In the genomic region with DNA sequence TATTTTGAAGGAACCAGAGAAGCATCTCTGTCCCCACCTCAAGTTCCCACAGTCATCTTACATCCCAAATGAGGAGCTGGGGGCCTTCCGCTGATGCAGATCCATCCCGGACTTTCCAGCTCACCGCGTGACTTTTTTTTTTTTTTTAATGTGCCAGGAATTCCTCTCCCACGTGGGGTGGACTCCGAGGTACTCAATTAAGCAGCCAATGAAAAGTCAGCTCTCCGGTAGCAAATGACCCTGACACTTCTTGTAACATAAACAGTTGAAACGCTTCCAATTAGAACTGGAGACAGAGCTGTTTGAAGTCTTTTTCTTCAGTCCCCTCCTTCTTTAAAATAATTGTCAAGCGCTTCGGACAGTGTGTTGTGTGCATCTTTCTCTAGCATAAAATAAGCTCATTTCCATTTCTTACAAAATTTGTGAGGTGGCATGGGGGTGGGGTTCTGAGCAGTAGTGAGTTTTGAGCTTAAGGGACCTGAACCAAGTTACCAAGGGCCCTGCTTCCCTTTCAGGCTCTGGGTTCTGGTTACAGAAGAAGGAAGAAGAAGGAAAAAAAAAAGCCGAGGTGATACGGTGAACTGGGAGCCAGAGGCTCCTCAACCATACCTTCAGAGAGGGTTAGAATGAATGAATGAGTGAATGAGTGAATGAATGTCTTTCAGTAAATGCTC, we compare ENCODE assay signal across 8 mouse cellular contexts. TPM values are rescaled to one million over a fixed set of nuclear protein-coding genes. Genes with fewer than 3 reads are reported as not detected.
DNase-seq lines count a peak whose midpoint lies in the region; ATAC-seq and TF ChIP-seq lines count a peak whose summit lies in the region.

No protein-coding gene starts in this region.

- H3K4me1 ChIP-seq in CH12.LX (ENCODE audit: control insufficient read depth in 1 of 2, insufficient read depth in 2 of 2), result peaks cover 5 to 34% of the 10 kb centered on the region in 2 experiments; a peak in 3 of 4 replicates
- H3K4me1 ChIP-seq in forebrain, embryonic 11.5 days (replicated peaks; ENCODE audit: control insufficient read depth, insufficient read depth, low read length), result peaks cover 16% of the 10 kb centered on the region
- H3K4me1 ChIP-seq in hindbrain, embryonic 13.5 days (replicated peaks), result peaks cover 47% of the 10 kb centered on the region

- ATAC-seq in forebrain, embryonic 11.5 days (replicated peaks; ENCODE audit: low FRiP score), result no peak
- ATAC-seq in hindbrain, embryonic 13.5 days (ENCODE audit: low FRiP score), result no peak
- ATAC-seq in erythroid progenitor cell, adult 5-6 weeks (replicated peaks; ENCODE audit: low FRiP score, poor library complexity, severe bottlenecking), result no peak

- H3K36me3 ChIP-seq in CH12.LX (replicated peaks in 1 of 2; ENCODE audit: control insufficient read depth in 1 of 2, insufficient read depth in 1 of 2, low read length in 1 of 2), result no peaks in the 10 kb centered on the region
- no peaks in the 10 kb centered on the region for H3K36me3 ChIP-seq in forebrain, embryonic 11.5 days (ENCODE audit: control insufficient read depth, insufficient read depth, low read length)
- no peaks in the 10 kb centered on the region for H3K36me3 ChIP-seq in hindbrain, embryonic 13.5 days

- H3K27ac ChIP-seq in CH12.LX (ENCODE audit: insufficient read depth, low read depth), result no peak overlapping the region
- H3K27ac ChIP-seq in forebrain, embryonic 11.5 days (ENCODE audit: low read depth, low read length), result peak overlapping the region; percentile 60
- H3K27ac ChIP-seq in hindbrain, embryonic 13.5 days, result peak overlapping the region; percentile 77

- no peak overlapping the region for H3K4me2 ChIP-seq in CH12.LX (ENCODE audit: insufficient read depth, low read depth, poor library complexity, severe bottlenecking)
- peak overlapping the region; percentile 54 for H3K4me2 ChIP-seq in forebrain, embryonic 11.5 days (ENCODE audit: low read depth, low read length, severe bottlenecking)
- peak overlapping the region; percentile 56 for H3K4me2 ChIP-seq in hindbrain, embryonic 13.5 days

- H3K9me3 ChIP-seq in CH12.LX (replicated peaks; ENCODE audit: low read length), result no peaks in the 10 kb centered on the region
- H3K9me3 ChIP-seq in forebrain, embryonic 11.5 days (ENCODE audit: control insufficient read depth, low read length), result no peaks in the 10 kb centered on the region
- no peaks in the 10 kb centered on the region for H3K9me3 ChIP-seq in hindbrain, embryonic 13.5 days

- intact Hi-C loops in left cerebral cortex, postnatal 25 days (cut with DNase I), result no loop called here

- H3K9ac ChIP-seq in CH12.LX (ENCODE audit: insufficient read depth, low read depth), result no peak overlapping the region
- no peak overlapping the region for H3K9ac ChIP-seq in forebrain, embryonic 11.5 days (ENCODE audit: low read length)
- H3K9ac ChIP-seq in hindbrain, embryonic 13.5 days, result no peak overlapping the region

- dilution Hi-C loops in CH12.LX (cut with MboI; ENCODE audit: extremely low pct_ligation_motif_present, extremely low pct_unique_long_range_greater_than_20kb, low sequenced_read_pairs), result no loop called here

- no peak for TF ChIP-seq POLR2A in CH12.LX (IDR thresholded peaks at IDR 0.05; ENCODE audit: low read depth, low read length)

- under 1% methylated on average over 12 of the region's 12 CpGs for WGBS in forebrain, embryonic 11.5 days
- under 1% methylated on average over 12 of the region's 12 CpGs for WGBS in hindbrain, embryonic 13.5 days

- TF ChIP-seq EP300 in CH12.LX (IDR thresholded peaks at IDR 0.05; ENCODE audit: low read length), result no peak

- H3K79me2 ChIP-seq in CH12.LX (replicated peaks; ENCODE audit: control insufficient read depth, extremely low read depth, insufficient read depth, poor library complexity, severe bottlenecking), result peaks cover 6% of the 10 kb centered on the region; the same call in 1 of the 2 replicates

- in situ Hi-C loops in CH12.LX (cut with MboI; ENCODE audit: low pct_ligation_motif_present, low pct_unique_long_range_greater_than_20kb, low sequenced_read_pairs), result loop anchor here (25.0 kb wide), 1 partner anchor 469 kb away; no protein-coding TSS in a partner anchor

- H3K4me3 ChIP-seq in CH12.LX (replicated peaks in 1 of 3; ENCODE audit: low read depth in 2 of 3, low read length in 2 of 3, poor library complexity in 1 of 3), result no peak overlapping the region
- no peak overlapping the region for H3K4me3 ChIP-seq in forebrain, embryonic 11.5 days (ENCODE audit: low read depth, low read length)
- H3K4me3 ChIP-seq in hindbrain, embryonic 13.5 days, result no peak overlapping the region

- TF ChIP-seq CTCF in CH12.LX (conservative IDR thresholded peaks at IDR 0.05 in 1 of 2, IDR thresholded peaks at IDR 0.05 in 1 of 2; ENCODE audit: low read depth in 2 of 2, low read length in 2 of 2), result no peak

- peaks cover 4% of the 10 kb centered on the region for H3K27me3 ChIP-seq in CH12.LX (replicated peaks)
- peaks cover 20% of the 10 kb centered on the region for H3K27me3 ChIP-seq in forebrain, embryonic 11.5 days (ENCODE audit: control insufficient read depth, insufficient read depth, low read length)
- peaks cover 39% of the 10 kb centered on the region for H3K27me3 ChIP-seq in hindbrain, embryonic 13.5 days

- no peak for DNase-seq in CH12.LX (ENCODE audit: extremely low read depth)
- DNase-seq in adrenal gland, adult 18-20 months (ENCODE audit: low spot score in 2 of 2), result peak; percentile 56 to 65
- DNase-seq in forebrain, embryonic 11.5 days (ENCODE audit: low spot score), result peak; percentile 91
- DNase-seq in liver, result peak; percentile 64
- peak; percentile 86 for DNase-seq in neural tube, embryonic 10.5 days (ENCODE audit: extremely low spot score, low spot score)
- DNase-seq in left cerebral cortex, postnatal 25 days (ENCODE audit: low spot score in 2 of 2), result no peak

- no peak for TF ChIP-seq RAD21 in CH12.LX (IDR thresholded peaks at IDR 0.05; ENCODE audit: low read depth, low read length)

TF ChIP-seq in CH12.LX, 34 proteins besides CTCF, POLR2A, EP300 and RAD21:
- TF ChIP-seq MAX (IDR thresholded peaks at IDR 0.05; ENCODE audit: low read length), result no peak
- TF ChIP-seq ZNF384 (IDR thresholded peaks at IDR 0.05; ENCODE audit: low read depth, low read length), result peak; percentile 55

RNA-seq across cellular contexts. Expression of a gene that starts 3.5 kb away (rescaled TPM):
- total RNA-seq in CH12.LX (2012; rRNA removed) (17.2 and 22.8 TPM in 2 replicates), CH12.LX (2014; rRNA removed) (8.1 and 8.4 TPM in 2 replicates)
- polyA plus RNA-seq in CH12.LX (2012; ENCODE audit: insufficient read length, low read depth), result 26.0 and 29.1 TPM in 2 replicates
- 100 to 1,000 TPM; 104 to 148 TPM for total RNA-seq in adrenal gland, adult 18-20 months (2021)
- 57.8 and 58.2 TPM in 2 replicates for polyA plus RNA-seq in forebrain, embryonic 11.5 days (2014; fragmentation: Nextera tagmentation; extraction: Ambion mirVana)
- polyA plus RNA-seq in hindbrain, embryonic 13.5 days (2015; fragmentation: Nextera tagmentation; extraction: Ambion mirVana), result 31.0 and 32.3 TPM in 2 replicates
- 9.7 and 20.5 TPM in 2 replicates for total RNA-seq in erythroid progenitor cell, adult 5-6 weeks (2015; ENCODE audit: low replicate concordance)
- 14.6 and 23.9 TPM in 2 replicates for total RNA-seq in erythroid progenitor cell, adult 5-6 weeks (2017; ENCODE audit: low replicate concordance)
- total RNA-seq in left cerebral cortex, postnatal 25 days (2021), result 10 to 100 TPM; 67.9 to 79.5 TPM

Comparison
In these comparisons a context has a peak if more than half of its experiments do, and no peak if none do; other contexts are left out.
1. DNase-seq: peak in adrenal gland, adult 18-20 months (2 of 2), forebrain, embryonic 11.5 days (single experiment), liver (single experiment) and neural tube, embryonic 10.5 days (single experiment); none in CH12.LX (single experiment) and left cerebral cortex, postnatal 25 days (0 of 2).